Mouse (Mus musculus): ENCODE data around the gene Mrps7. TPM values are rescaled to one million over a fixed set of nuclear protein-coding genes. Genes with fewer than 3 reads are reported as not detected.
A peak's percentile ranks its signal among the peaks of the same experiment; 100 is the strongest.

Mrps7 gene
- polyA plus RNA-seq, 1 experiment from 2014 or later = 92.9 TPM

- H3K4me2 ChIP-seq (ENCODE audit: low read length) = no peak overlapping the region
- ATAC-seq (replicated peaks; ENCODE audit: low FRiP score, low read depth) (no peak), DNase-seq (ENCODE audit: low spot score) (no peak)
- no peak overlapping the region for H3K27ac ChIP-seq
- no peaks in the 10 kb centered on the region for H3K27me3 ChIP-seq (ENCODE audit: insufficient read depth, low read length)
- no peak for TF ChIP-seq CTCF (IDR thresholded peaks at IDR 0.05; ENCODE audit: low read depth)
- H3K4me3 ChIP-seq (replicated peaks; ENCODE audit: low read depth, low read length) = no peak overlapping the region
- peaks cover 32% of the 10 kb centered on the region for H3K36me3 ChIP-seq (ENCODE audit: insufficient read depth, low read length)
- H3K9me3 ChIP-seq (replicated peaks; ENCODE audit: low read length) = no peaks in the 10 kb centered on the region
- no peak overlapping the region for H3K9ac ChIP-seq (ENCODE audit: low read depth, low read length)
- peaks cover 16% of the 10 kb centered on the region for H3K4me1 ChIP-seq (replicated peaks; ENCODE audit: insufficient read depth, low read length)
- WGBS = 93% methylated on average over 18 of the region's 18 CpGs
These were observed 3.0 kb downstream of the Mrps7 start for GRCm38 (mm10) chr11:115606733-115607132.

GRCm38 (mm10) chr11:115608421-115609399 is 5.0 kb downstream of the Mrps7 start:
- ATAC-seq (replicated peaks; ENCODE audit: low FRiP score, low read depth) (no peak), DNase-seq (ENCODE audit: low spot score) (no peak)
- WGBS = 81% methylated on average over 23 of the region's 23 CpGs
- Histone ChIP-seq H3K27me3 (ENCODE audit: insufficient read depth, low read length) (no peaks in the 10 kb centered on the region), H3K9ac (ENCODE audit: low read depth, low read length) (no peak overlapping the region), H3K9me3 (replicated peaks; ENCODE audit: low read length) (no peaks in the 10 kb centered on the region), H3K27ac (0 out of 2 replicates have a peak overlapping the region, but pooled peaks have one; percentile 13), H3K4me1 (replicated peaks; ENCODE audit: insufficient read depth, low read length) (peaks cover 16% of the 10 kb centered on the region; the same call in 1 of the 2 replicates), H3K36me3 (ENCODE audit: insufficient read depth, low read length) (peaks cover 32% of the 10 kb centered on the region), H3K4me2 (ENCODE audit: low read length) (no peak overlapping the region), H3K4me3 (replicated peaks; ENCODE audit: low read depth, low read length) (no peak overlapping the region)
- no peak for TF ChIP-seq CTCF (IDR thresholded peaks at IDR 0.05; ENCODE audit: low read depth)

GRCm38 (mm10) chr11:115609576-115609975 is 5.9 kb downstream of the Mrps7 start:
- WGBS = 81% methylated on average over 3 of the region's 3 CpGs
- Histone ChIP-seq H3K4me3 (replicated peaks; ENCODE audit: low read depth, low read length) (no peak overlapping the region), H3K27ac (0 out of 2 replicates have a peak overlapping the region, but pooled peaks have one; percentile 13), H3K9ac (ENCODE audit: low read depth, low read length) (no peak overlapping the region), H3K27me3 (ENCODE audit: insufficient read depth, low read length) (no peaks in the 10 kb centered on the region), H3K4me1 (replicated peaks; ENCODE audit: insufficient read depth, low read length) (peaks cover 21% of the 10 kb centered on the region; the same call in 1 of the 2 replicates), H3K9me3 (replicated peaks; ENCODE audit: low read length) (no peaks in the 10 kb centered on the region), H3K4me2 (ENCODE audit: low read length) (no peak overlapping the region), H3K36me3 (ENCODE audit: insufficient read depth, low read length) (peaks cover 32% of the 10 kb centered on the region)
- no peak for TF ChIP-seq CTCF (IDR thresholded peaks at IDR 0.05; ENCODE audit: low read depth)
- ATAC-seq (replicated peaks; ENCODE audit: low FRiP score, low read depth) = no peak
- DNase-seq (ENCODE audit: low spot score) = no peak

- peak overlapping the region; percentile 77; the same call in 1 of the 2 replicates for H3K9ac ChIP-seq (ENCODE audit: low read depth, low read length)
- peaks cover 30% of the 10 kb centered on the region for H3K36me3 ChIP-seq (ENCODE audit: insufficient read depth, low read length)
- H3K4me2 ChIP-seq (ENCODE audit: low read length) = peak overlapping the region; percentile 83; the same call in 1 of the 2 replicates
- DNase-seq (ENCODE audit: low spot score) (no peak), ATAC-seq (replicated peaks; ENCODE audit: low FRiP score, low read depth) (no peak)
- H3K27ac ChIP-seq = no peak overlapping the region
- no peaks in the 10 kb centered on the region for H3K27me3 ChIP-seq (ENCODE audit: insufficient read depth, low read length)
- no peak overlapping the region for H3K4me3 ChIP-seq (replicated peaks; ENCODE audit: low read depth, low read length)
- WGBS = 43% methylated on average over 6 of the region's 6 CpGs
- peaks cover 18% of the 10 kb centered on the region; the same call in 1 of the 2 replicates for H3K4me1 ChIP-seq (replicated peaks; ENCODE audit: insufficient read depth, low read length)
- no peak for TF ChIP-seq CTCF (IDR thresholded peaks at IDR 0.05; ENCODE audit: low read depth)
- H3K9me3 ChIP-seq (replicated peaks; ENCODE audit: low read length) = no peaks in the 10 kb centered on the region
These were observed 7.4 kb downstream of the Mrps7 start for GRCm38 (mm10) chr11:115611173-115611572.

GRCm38 (mm10) chr11:115612059-115612409 is 8.3 kb downstream of the Mrps7 start:
- H3K9ac ChIP-seq (ENCODE audit: low read depth, low read length) = peak overlapping the region; percentile 77

GRCm38 (mm10) chr11:115612410-115613137 is 8.8 kb downstream of the Mrps7 start, which contains the start of gene Mif4gd:
Gene Mif4gd, minus strand, starts transcription at chr11:115612969.
- Histone ChIP-seq H3K4me2 (ENCODE audit: low read length) (peak within 1 kb of the TSS; percentile 83), H3K4me3 (replicated peaks; ENCODE audit: low read depth, low read length) (peak within 1 kb of the TSS; percentile 71), H3K4me1 (replicated peaks; ENCODE audit: insufficient read depth, low read length) (peaks cover 18% of the 10 kb centered on the region; the same call in 1 of the 2 replicates), H3K27me3 (ENCODE audit: insufficient read depth, low read length) (no peaks in the 10 kb centered on the region), H3K9me3 (replicated peaks; ENCODE audit: low read length) (no peaks in the 10 kb centered on the region), H3K27ac (peak within 1 kb of the TSS; percentile 98), H3K9ac (ENCODE audit: low read depth, low read length) (peak within 1 kb of the TSS; percentile 77), H3K36me3 (ENCODE audit: insufficient read depth, low read length) (peaks cover 26% of the 10 kb centered on the region)
- peak; percentile 62 for TF ChIP-seq CTCF (IDR thresholded peaks at IDR 0.05; ENCODE audit: low read depth)
- peak; percentile 75 for ATAC-seq (replicated peaks; ENCODE audit: low FRiP score, low read depth)
- under 1% methylated on average over 66 of the region's 80 CpGs for WGBS
- DNase-seq (ENCODE audit: low spot score) = peak; percentile 91

More at GRCm38 (mm10) chr11:115612059-115612409, 8.3 kb downstream of the Mrps7 start:
- WGBS = under 1% methylated on average over 13 of the region's 13 CpGs
- Histone ChIP-seq H3K4me1 (replicated peaks; ENCODE audit: insufficient read depth, low read length) (peaks cover 18% of the 10 kb centered on the region; the same call in 1 of the 2 replicates), H3K27ac (peak overlapping the region; percentile 98), H3K9me3 (replicated peaks; ENCODE audit: low read length) (no peaks in the 10 kb centered on the region), H3K27me3 (ENCODE audit: insufficient read depth, low read length) (no peaks in the 10 kb centered on the region), H3K4me3 (replicated peaks; ENCODE audit: low read depth, low read length) (peak overlapping the region; percentile 71), H3K36me3 (ENCODE audit: insufficient read depth, low read length) (peaks cover 26% of the 10 kb centered on the region), H3K4me2 (ENCODE audit: low read length) (peak overlapping the region; percentile 83)
- ATAC-seq (replicated peaks; ENCODE audit: low FRiP score, low read depth) (peak; percentile 9; the same call in 1 of the 2 replicates), DNase-seq (ENCODE audit: low spot score) (peak; percentile 71)
- peak; percentile 17; the same call in 1 of the 2 replicates for TF ChIP-seq CTCF (IDR thresholded peaks at IDR 0.05; ENCODE audit: low read depth)
